Mouse (Mus musculus) embryonic fibroblast, embryonic 13.5 days (primary cell): ENCODE measurements around the gene Zdhhc23. TPM values are rescaled to one million over a fixed set of nuclear protein-coding genes. Genes with fewer than 3 reads are reported as not detected.

Experiments used
- H3K27ac ChIP-seq: 2 replicates; pipeline ENCODE4 v1.5.1; 2012; ENCODE audit warnings: low read length, control low read depth, inconsistent platforms; ENCODE audit not compliant: insufficient read depth
- H3K4me1 ChIP-seq: 2 replicates; pipeline ENCODE4 v1.6.1; 2011; ENCODE audit warnings: low read length; ENCODE audit not compliant: control insufficient read depth, insufficient read depth
- H3K4me3 ChIP-seq: 2 replicates; pipeline ENCODE4 v1.5.1; 2011; ENCODE audit warnings: mild to moderate bottlenecking, control low read depth, low read length; ENCODE audit not compliant: insufficient read depth
- CTCF ChIP-seq: IDR thresholded peaks from 2 replicates; pipeline ENCODE4 v1.5.1; 2011; ENCODE audit warnings: mild to moderate bottlenecking, control low read depth, low read length, moderate library complexity, borderline replicate concordance; ENCODE audit not compliant: insufficient read depth
- POLR2A ChIP-seq: IDR thresholded peaks from 2 replicates; pipeline ENCODE4 v1.6.1; 2011; ENCODE audit warnings: low read depth, mild to moderate bottlenecking, control low read depth, low read length, moderate library complexity
- polyA plus RNA-seq: library from polyadenylated mRNA; stranded (reverse); fragments of >200 nt; gene quantifications from 2 replicates; pipeline ENCODE4 v1.2.4, GENCODE M21; 2011; ENCODE audit warnings: low read depth; ENCODE audit not compliant: missing spikeins, insufficient read length

Zdhhc23 gene
- polyA plus RNA-seq, 1 experiment = not detected

- Histone ChIP-seq H3K4me1 (no peaks in the 10 kb centered on the region), H3K4me3 (no peak overlapping the region), H3K27ac (no peak overlapping the region)
- TF ChIP-seq POLR2A (no peak), CTCF (no peak)
Measured at GRCm38 (mm10) chr16:43945351-43945750, 34.2 kb downstream of the Zdhhc23 start.

- Histone ChIP-seq H3K27ac (no peak overlapping the region), H3K4me3 (no peak overlapping the region), H3K4me1 (no peaks in the 10 kb centered on the region)
- TF ChIP-seq POLR2A (no peak), CTCF (no peak)
Measured at GRCm38 (mm10) chr16:43940846-43941245, 38.7 kb downstream of the Zdhhc23 start.

- no peaks in the 10 kb centered on the region for H3K4me1 ChIP-seq
- TF ChIP-seq CTCF = no peak
- no peak for TF ChIP-seq POLR2A
- no peak overlapping the region for H3K27ac ChIP-seq
- no peak overlapping the region for H3K4me3 ChIP-seq
Measured at GRCm38 (mm10) chr16:43935892-43936291, 43.7 kb downstream of the Zdhhc23 start.

GRCm38 (mm10) chr16:43935367-43935766 lies 44.2 kb downstream of the Zdhhc23 start:
- H3K4me3 ChIP-seq = no peak overlapping the region
- H3K4me1 ChIP-seq = no peaks in the 10 kb centered on the region
- TF ChIP-seq POLR2A (no peak), CTCF (no peak)
- H3K27ac ChIP-seq = no peak overlapping the region

- Histone ChIP-seq H3K27ac (no peak overlapping the region), H3K4me3 (no peak overlapping the region), H3K4me1 (no peaks in the 10 kb centered on the region)
- TF ChIP-seq CTCF (no peak), POLR2A (no peak)
Measured at GRCm38 (mm10) chr16:43934856-43935255, 44.7 kb downstream of the Zdhhc23 start.

- TF ChIP-seq POLR2A (no peak), CTCF (no peak)
Measured at GRCm38 (mm10) chr16:43933041-43933440, 46.5 kb downstream of the Zdhhc23 start.

GRCm38 (mm10) chr16:43932319-43932718 lies 47.3 kb downstream of the Zdhhc23 start:
- Histone ChIP-seq H3K4me3 (no peak overlapping the region), H3K4me1 (no peaks in the 10 kb centered on the region), H3K27ac (no peak overlapping the region)
- TF ChIP-seq POLR2A (no peak), CTCF (no peak)

More at GRCm38 (mm10) chr16:43933041-43933440, 46.5 kb downstream of the Zdhhc23 start:
- Histone ChIP-seq H3K27ac (no peak overlapping the region), H3K4me1 (no peaks in the 10 kb centered on the region), H3K4me3 (no peak overlapping the region)

- H3K4me1 ChIP-seq = no peaks in the 10 kb centered on the region
- TF ChIP-seq CTCF (no peak), POLR2A (no peak)
- no peak overlapping the region for H3K27ac ChIP-seq
- H3K4me3 ChIP-seq = no peak overlapping the region
Measured at GRCm38 (mm10) chr16:43931502-43931901, 48.1 kb downstream of the Zdhhc23 start.

GRCm38 (mm10) chr16:43930577-43930976 lies 49.0 kb downstream of the Zdhhc23 start:
- TF ChIP-seq POLR2A (no peak), CTCF (no peak)
- Histone ChIP-seq H3K4me3 (no peak overlapping the region), H3K4me1 (no peaks in the 10 kb centered on the region), H3K27ac (no peak overlapping the region)

- H3K4me1 ChIP-seq = no peaks in the 10 kb centered on the region
- TF ChIP-seq CTCF (no peak), POLR2A (no peak)
- no peak within 1 kb of the TSS for H3K27ac ChIP-seq
- no peak within 1 kb of the TSS for H3K4me3 ChIP-seq
Measured at GRCm38 (mm10) chr16:43926341-43926859, 53.2 kb downstream of the Zdhhc23 start, which contains the start of gene Qtrt2. Gene Qtrt2 (minus strand): TSS chr16:43926809.
